In the genomic region with DNA sequence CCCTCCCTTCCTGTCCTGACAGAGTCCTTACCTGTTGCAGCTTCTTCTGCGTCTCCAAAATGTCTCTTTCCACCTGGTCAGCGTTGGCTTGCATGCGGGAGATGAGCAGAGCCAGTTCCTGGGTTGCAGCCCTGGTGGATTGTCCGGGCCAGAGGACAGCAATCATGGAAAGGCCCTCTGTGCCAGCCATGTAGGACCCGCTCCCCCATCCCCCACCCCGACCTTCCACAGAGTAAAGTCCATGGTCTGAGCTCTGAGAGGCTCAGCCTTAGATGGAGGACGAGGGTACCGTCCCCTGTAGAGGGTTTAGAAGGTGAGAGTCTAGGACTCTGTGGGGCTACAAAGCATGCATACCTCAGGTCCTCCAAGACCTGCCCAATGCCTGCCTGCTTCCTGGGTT, we compare ENCODE assay signal across 26 mouse cellular contexts. TPM values are rescaled to one million over a fixed set of nuclear protein-coding genes. Genes with fewer than 3 reads are reported as not detected.
A peak's percentile ranks its signal among the peaks of the same experiment; 100 is the strongest.
DNase-seq lines count a peak whose midpoint lies in the region; ATAC-seq and TF ChIP-seq lines count a peak whose summit lies in the region.
"Had no signal": no experiment of that assay in that cellular context is flagged by ENCODE, and none has a peak within 500 bp of the region (broad histone marks: within the 10 kb centered on the region; RNA-seq: fewer than 3 reads in every experiment).

No protein-coding gene starts in this region.

- no peak for ATAC-seq in kidney, embryonic 14.5 days (ENCODE audit: low FRiP score, low TSS enrichment)
- no peak for ATAC-seq in kidney, embryonic 16.5 days (ENCODE audit: low FRiP score, low TSS enrichment)
- no peak for ATAC-seq in liver, embryonic 11.5 days (replicated peaks; ENCODE audit: low FRiP score)
- ATAC-seq: activated CD4-positive, CD25-positive, alpha-beta regulatory T cell, adult 4 months; CD4-positive, CD25-positive, alpha-beta regulatory T cell, adult 4 months; forebrain, embryonic 13.5 days; forebrain, embryonic 15.5 days; Patski had no signal

- DNase-seq in kidney, adult 2 months = peak; percentile 60
- DNase-seq in kidney, postnatal 25 days = peak; percentile 62 to 79
- DNase-seq in liver, adult 2 months (ENCODE audit: extremely low read depth, low read depth, low spot score) = peak; percentile 21
- DNase-seq in liver, embryonic 11.5 days (ENCODE audit: low spot score) = no peak
- DNase-seq: adrenal gland, adult 8-10 months; adrenal gland, postnatal 14 days; adrenal gland, postnatal 36 days; B cell, adult 2 months; cerebellum, adult 11-12 months; cerebellum, adult 2 months; cerebellum, adult 9-10 months; cerebellum, postnatal 10 days; cerebellum, postnatal 25 days had no signal

- no peak overlapping the region for H3K27ac ChIP-seq in kidney, adult 2 months (ENCODE audit: insufficient read depth, low read depth, low read length)
- no peak overlapping the region for H3K27ac ChIP-seq in kidney, embryonic 14.5 days (ENCODE audit: low read depth, low read length)
- no peak overlapping the region for H3K27ac ChIP-seq in kidney, embryonic 16.5 days (ENCODE audit: low read length)
- no peak overlapping the region for H3K27ac ChIP-seq in liver, adult 2 months (replicated peaks; ENCODE audit: insufficient read depth, low read depth, low read length)
- H3K27ac ChIP-seq in liver, embryonic 11.5 days (ENCODE audit: low read depth, low read length) = no peak overlapping the region
- H3K27ac ChIP-seq: embryonic facial prominence, embryonic 12.5 days; forebrain, embryonic 13.5 days; forebrain, embryonic 15.5 days had no signal

- 57% methylated on average over 8 of the region's 8 CpGs for WGBS in kidney, adult 2 months
- WGBS in kidney, embryonic 14.5 days = 87% methylated on average over 8 of the region's 8 CpGs
- 83% methylated on average over 8 of the region's 8 CpGs for WGBS in kidney, embryonic 16.5 days
- 37% methylated on average over 8 of the region's 8 CpGs for WGBS in liver, adult 2 months
- 74% methylated on average over 8 of the region's 8 CpGs for WGBS in liver, embryonic 11.5 days

- no peak for TF ChIP-seq POLR2A in kidney, adult 2 months (IDR thresholded peaks at IDR 0.05; ENCODE audit: low read depth, low read length)
- TF ChIP-seq POLR2A in liver, adult 2 months (IDR thresholded peaks at IDR 0.05; ENCODE audit: extremely low read depth, insufficient read depth, low read length) = no peak

- H3K4me3 ChIP-seq in kidney, adult 2 months (ENCODE audit: insufficient read depth, low read depth, low read length) = no peak overlapping the region
- no peak overlapping the region for H3K4me3 ChIP-seq in kidney, embryonic 14.5 days (ENCODE audit: low read length)
- H3K4me3 ChIP-seq in kidney, embryonic 16.5 days (ENCODE audit: low read length) = no peak overlapping the region
- H3K4me3 ChIP-seq in liver, adult 2 months (ENCODE audit: insufficient read depth, low read depth, low read length) = no peak overlapping the region
- H3K4me3 ChIP-seq in liver, embryonic 11.5 days (ENCODE audit: low read depth, low read length) = no peak overlapping the region
- H3K4me3 ChIP-seq: embryonic facial prominence, embryonic 10.5 days; embryonic facial prominence, embryonic 12.5 days; forebrain, embryonic 13.5 days; forebrain, embryonic 15.5 days had no signal

- no peak for TF ChIP-seq CTCF in kidney, adult 2 months (conservative IDR thresholded peaks at IDR 0.05; ENCODE audit: insufficient read depth, insufficient read length, low read depth, low read length)
- no peak for TF ChIP-seq CTCF in liver, adult 2 months (IDR thresholded peaks at IDR 0.05; ENCODE audit: low read depth, low read length)

- no peaks in the 10 kb centered on the region for H3K36me3 ChIP-seq in kidney, adult 2 months (ENCODE audit: control insufficient read depth, insufficient read depth, low read length)
- no peaks in the 10 kb centered on the region for H3K36me3 ChIP-seq in kidney, embryonic 14.5 days (ENCODE audit: control insufficient read depth, insufficient read depth, low read length)
- H3K36me3 ChIP-seq in kidney, embryonic 16.5 days (ENCODE audit: insufficient read depth, low read length) = no peaks in the 10 kb centered on the region
- no peaks in the 10 kb centered on the region for H3K36me3 ChIP-seq in liver, adult 2 months (ENCODE audit: control insufficient read depth, insufficient read depth, low read length)
- H3K36me3 ChIP-seq in liver, embryonic 11.5 days (ENCODE audit: control insufficient read depth, insufficient read depth, low read length) = no peaks in the 10 kb centered on the region
- H3K36me3 ChIP-seq: embryonic facial prominence, embryonic 10.5 days; embryonic facial prominence, embryonic 12.5 days; forebrain, embryonic 15.5 days; G1E had no signal

- no peak overlapping the region for H3K9ac ChIP-seq in kidney, embryonic 14.5 days (ENCODE audit: low read depth, low read length)
- H3K9ac ChIP-seq in kidney, embryonic 16.5 days (replicated peaks; ENCODE audit: low read length) = no peak overlapping the region
- H3K9ac ChIP-seq in liver, adult 2 months (ENCODE audit: low read depth, low read length) = no peak overlapping the region
- H3K9ac ChIP-seq in liver, embryonic 11.5 days (ENCODE audit: low read depth, low read length) = no peak overlapping the region
- H3K9ac ChIP-seq: embryonic facial prominence, embryonic 12.5 days; forebrain, embryonic 13.5 days; forebrain, embryonic 15.5 days had no signal

- H3K4me2 ChIP-seq in kidney, embryonic 14.5 days (replicated peaks; ENCODE audit: low read depth, low read length) = no peak overlapping the region
- no peak overlapping the region for H3K4me2 ChIP-seq in kidney, embryonic 16.5 days (replicated peaks; ENCODE audit: low read depth, low read length)
- H3K4me2 ChIP-seq in liver, embryonic 11.5 days = no peak overlapping the region
- H3K4me2 ChIP-seq: embryonic facial prominence, embryonic 12.5 days; forebrain, embryonic 13.5 days; forebrain, embryonic 15.5 days had no signal

- H3K79me2 ChIP-seq in liver, adult 2 months (ENCODE audit: control insufficient read depth, insufficient read depth, low read length) = no peaks in the 10 kb centered on the region

- peaks cover 6% of the 10 kb centered on the region for H3K4me1 ChIP-seq in kidney, adult 2 months (ENCODE audit: control insufficient read depth, insufficient read depth, low read length)
- H3K4me1 ChIP-seq in kidney, embryonic 14.5 days (ENCODE audit: control insufficient read depth, insufficient read depth, low read length) = peaks cover 23% of the 10 kb centered on the region
- peaks cover 14% of the 10 kb centered on the region for H3K4me1 ChIP-seq in kidney, embryonic 16.5 days (ENCODE audit: insufficient read depth, low read length)
- H3K4me1 ChIP-seq in liver, adult 2 months (ENCODE audit: control insufficient read depth, insufficient read depth, low read length) = no peaks in the 10 kb centered on the region
- H3K4me1 ChIP-seq in liver, embryonic 11.5 days (replicated peaks; ENCODE audit: control insufficient read depth, insufficient read depth, low read length) = 0 out of 2 replicates have a peak, but pooled peaks cover 2% of the 10 kb centered on the region
- H3K4me1 ChIP-seq: forebrain, embryonic 15.5 days had no signal

- no peaks in the 10 kb centered on the region for H3K27me3 ChIP-seq in kidney, adult 2 months (replicated peaks; ENCODE audit: control insufficient read depth, insufficient read depth, low read length)
- peaks cover 11% of the 10 kb centered on the region for H3K27me3 ChIP-seq in kidney, embryonic 14.5 days (ENCODE audit: control insufficient read depth, insufficient read depth, low read length)
- H3K27me3 ChIP-seq in kidney, embryonic 16.5 days (ENCODE audit: insufficient read depth, low read length) = peaks cover 12% of the 10 kb centered on the region
- H3K27me3 ChIP-seq in liver, adult 2 months (ENCODE audit: control insufficient read depth, insufficient read depth, low read length) = 0 out of 2 replicates have a peak, but pooled peaks cover 3% of the 10 kb centered on the region
- H3K27me3 ChIP-seq in liver, embryonic 11.5 days (replicated peaks; ENCODE audit: control insufficient read depth, insufficient read depth, low read length) = peaks cover 38% of the 10 kb centered on the region
- H3K27me3 ChIP-seq: CH12.LX, Patski had no signal

- H3K9me3 ChIP-seq in kidney, embryonic 14.5 days (ENCODE audit: control insufficient read depth, low read length) = no peaks in the 10 kb centered on the region
- H3K9me3 ChIP-seq in kidney, embryonic 16.5 days (ENCODE audit: low read length) = no peaks in the 10 kb centered on the region
- H3K9me3 ChIP-seq in liver, embryonic 11.5 days (ENCODE audit: control insufficient read depth, low read length) = no peaks in the 10 kb centered on the region
- H3K9me3 ChIP-seq: embryonic facial prominence, embryonic 10.5 days; embryonic facial prominence, embryonic 12.5 days; forebrain, embryonic 13.5 days; forebrain, embryonic 15.5 days; G1E had no signal

RNA-seq across cellular contexts. Expression of a gene that starts 3.0 kb away (rescaled TPM):
- polyA plus RNA-seq in kidney, adult 2 months (2012; rRNA removed) = 6.8 and 7.1 TPM in 2 replicates
- 1.4 and 2.6 TPM in 2 replicates for polyA plus RNA-seq in kidney, embryonic 14.5 days (2014; fragmentation: Nextera tagmentation; extraction: Ambion mirVana)
- 3.5 and 4.1 TPM in 2 replicates for polyA plus RNA-seq in kidney, embryonic 16.5 days (2015; fragmentation: Nextera tagmentation; extraction: Ambion mirVana)
- 0.07 and 0.18 TPM in 2 replicates for total RNA-seq in liver, adult 2 months (2014; rRNA removed)
- polyA plus RNA-seq in liver, adult 2 months (2012; rRNA removed) = 0.12 and 0.16 TPM in 2 replicates
- 0.56 TPM in 2 replicates for polyA plus RNA-seq in liver, embryonic 11.5 days (2014; fragmentation: Nextera tagmentation; extraction: Ambion mirVana)
- polyA plus RNA-seq: activated CD4-positive, CD25-positive, alpha-beta regulatory T cell, adult 4 months; CD4-positive, CD25-positive, alpha-beta regulatory T cell, adult 4 months had no signal

RNA-seq across cellular contexts. Expression of a gene that starts 36.1 kb away (rescaled TPM):
- 251 and 265 TPM in 2 replicates for polyA plus RNA-seq in kidney, adult 2 months (2012; rRNA removed)
- polyA plus RNA-seq in kidney, embryonic 14.5 days (2014; fragmentation: Nextera tagmentation; extraction: Ambion mirVana) = 16.3 and 27.4 TPM in 2 replicates
- polyA plus RNA-seq in kidney, embryonic 16.5 days (2015; fragmentation: Nextera tagmentation; extraction: Ambion mirVana) = 46.1 and 48.8 TPM in 2 replicates
- total RNA-seq in liver, adult 2 months (2014; rRNA removed) = 994 and 1,028 TPM in 2 replicates
- polyA plus RNA-seq in liver, adult 2 months (2012; rRNA removed) = 683 and 720 TPM in 2 replicates
- polyA plus RNA-seq in liver, embryonic 11.5 days (2014; fragmentation: Nextera tagmentation; extraction: Ambion mirVana) = 22.7 and 23.6 TPM in 2 replicates

RNA-seq across cellular contexts. Expression of a gene that starts 36.2 kb away (rescaled TPM):
- 20.1 and 21.0 TPM in 2 replicates for polyA plus RNA-seq in kidney, adult 2 months (2012; rRNA removed)
- polyA plus RNA-seq in kidney, embryonic 14.5 days (2014; fragmentation: Nextera tagmentation; extraction: Ambion mirVana) = 74.1 and 76.3 TPM in 2 replicates
- polyA plus RNA-seq in kidney, embryonic 16.5 days (2015; fragmentation: Nextera tagmentation; extraction: Ambion mirVana) = 85.0 and 85.9 TPM in 2 replicates
- 3.0 and 5.3 TPM in 2 replicates for total RNA-seq in liver, adult 2 months (2014; rRNA removed)
- 2.3 and 3.0 TPM in 2 replicates for polyA plus RNA-seq in liver, adult 2 months (2012; rRNA removed)
- polyA plus RNA-seq in liver, embryonic 11.5 days (2014; fragmentation: Nextera tagmentation; extraction: Ambion mirVana) = 62.3 and 63.8 TPM in 2 replicates

RNA-seq across cellular contexts. Expression of a gene that starts 39.1 kb away (rescaled TPM):
- polyA plus RNA-seq in kidney, adult 2 months (2012; rRNA removed) = 53.7 and 53.8 TPM in 2 replicates
- 60.6 and 85.6 TPM in 2 replicates for polyA plus RNA-seq in kidney, embryonic 14.5 days (2014; fragmentation: Nextera tagmentation; extraction: Ambion mirVana)
- polyA plus RNA-seq in kidney, embryonic 16.5 days (2015; fragmentation: Nextera tagmentation; extraction: Ambion mirVana) = 95.9 and 96.7 TPM in 2 replicates
- 19.9 and 25.2 TPM in 2 replicates for total RNA-seq in liver, adult 2 months (2014; rRNA removed)
- polyA plus RNA-seq in liver, adult 2 months (2012; rRNA removed) = 32.6 and 36.3 TPM in 2 replicates
- polyA plus RNA-seq in liver, embryonic 11.5 days (2014; fragmentation: Nextera tagmentation; extraction: Ambion mirVana) = 88.4 and 89.4 TPM in 2 replicates

RNA-seq across cellular contexts. Expression of a gene that starts 45.8 kb away (rescaled TPM):
- polyA plus RNA-seq in kidney, adult 2 months (2012; rRNA removed) = 3.3 and 5.3 TPM in 2 replicates
- 0.13 TPM in 1 of 2 replicates, not detected in the other for polyA plus RNA-seq in kidney, embryonic 14.5 days (2014; fragmentation: Nextera tagmentation; extraction: Ambion mirVana)
- polyA plus RNA-seq in kidney, embryonic 16.5 days (2015; fragmentation: Nextera tagmentation; extraction: Ambion mirVana) = 0.14 and 0.19 TPM in 2 replicates
- not detected in 2 replicates for total RNA-seq in liver, adult 2 months (2014; rRNA removed)
- not detected in 2 replicates for polyA plus RNA-seq in liver, adult 2 months (2012; rRNA removed)
- 0.11 TPM in 1 of 2 replicates, not detected in the other for polyA plus RNA-seq in liver, embryonic 11.5 days (2014; fragmentation: Nextera tagmentation; extraction: Ambion mirVana)
- total RNA-seq: adrenal gland, postnatal 14 days; adrenal gland, postnatal 36 days had no signal
- polyA plus RNA-seq: activated CD4-positive, CD25-positive, alpha-beta regulatory T cell, adult 4 months; CD4-positive, CD25-positive, alpha-beta regulatory T cell, adult 4 months; cortical plate, adult 2 months; forebrain, embryonic 11.5 days; forebrain, embryonic 15.5 days; G1E had no signal
